Mouse (Mus musculus) MEL (cell line): ENCODE data around the gene Vps52. TPM values are rescaled to one million over a fixed set of nuclear protein-coding genes. Genes with fewer than 3 reads are reported as not detected.
"Not testable (repeated sequence)": the region's sequence is repeated elsewhere in the genome, so short reads cannot be mapped to it uniquely, and the experiment has no call there.

Source experiments
- DNase-seq: peaks from one replicate; pipeline ENCODE4 v3.0.0; 2011; ENCODE audit warnings: low read depth, low spot score
- H3K27ac ChIP-seq: 2 replicates; pipeline ENCODE4 v1.5.1; 2012; ENCODE audit warnings: low read depth, mild to moderate bottlenecking, control low read depth, low read length, moderate library complexity; ENCODE audit not compliant: control insufficient read depth
- H3K27me3 ChIP-seq, 2 experiments: fragments of 150-350 bp in 1 of 2; sonication (generic) in 1 of 2; 2 replicates each; pipeline ENCODE4 v1.6.1; 2012; ENCODE audit warnings: low read length in 2 of 2, mild to moderate bottlenecking in 2 of 2, improper control_type of control experiment in 1 of 2, moderate library complexity in 1 of 2; ENCODE audit not compliant: insufficient read depth in 2 of 2, control insufficient read depth in 1 of 2
- H3K36me3 ChIP-seq, 2 experiments: 2 replicates each; pipeline ENCODE4 v1.6.1; 2012 to 2014; ENCODE audit warnings: low read length in 2 of 2, improper control_type of control experiment in 1 of 2, inconsistent platforms in 1 of 2, mild to moderate bottlenecking in 1 of 2; ENCODE audit not compliant: insufficient read depth in 2 of 2, control insufficient read depth in 1 of 2
- H3K4me1 ChIP-seq, 2 experiments: fragments of 150-350 bp in 1 of 2; sonication (generic) in 1 of 2; 2 replicates each; pipeline ENCODE4 v1.6.1; 2012; ENCODE audit warnings: low read length in 2 of 2, improper control_type of control experiment in 1 of 2, mild to moderate bottlenecking in 1 of 2; ENCODE audit not compliant: insufficient read depth in 2 of 2, control insufficient read depth in 1 of 2
- H3K4me3 ChIP-seq, 2 experiments: fragments of 150-350 bp in 1 of 2; sonication (generic) in 1 of 2; 2 replicates each; pipeline ENCODE4 v1.5.1; 2012; ENCODE audit warnings: low read depth in 2 of 2, low read length in 2 of 2, mild to moderate bottlenecking in 2 of 2, moderate library complexity in 2 of 2, control low read depth in 1 of 2, improper control_type of control experiment in 1 of 2; ENCODE audit not compliant: control insufficient read depth in 1 of 2, insufficient read depth in 1 of 2
- H3K79me2 ChIP-seq: 2 replicates; pipeline ENCODE4 v1.6.1; 2012; ENCODE audit warnings: mild to moderate bottlenecking, low read length, moderate library complexity; ENCODE audit not compliant: control insufficient read depth, poor library complexity, insufficient read depth
- H3K9ac ChIP-seq: 2 replicates; pipeline ENCODE4 v1.6.1; 2012; ENCODE audit warnings: low read depth, mild to moderate bottlenecking, control low read depth, low read length, moderate library complexity; ENCODE audit not compliant: control insufficient read depth, poor library complexity, severe bottlenecking
- H3K9me3 ChIP-seq: fragments of 150-350 bp; sonication (generic); replicated peaks from 2 replicates; pipeline ENCODE4 v1.6.1; 2012; ENCODE audit warnings: mild to moderate bottlenecking, low read length, improper control_type of control experiment, moderate library complexity; ENCODE audit not compliant: insufficient read depth
- CHD1 ChIP-seq: IDR thresholded peaks from 2 replicates; pipeline ENCODE4 v1.6.1; 2012; ENCODE audit warnings: low read depth, mild to moderate bottlenecking, inconsistent platforms, low read length, improper control_type of control experiment
- CTCF ChIP-seq, 3 experiments: IDR thresholded peaks in 2 of 3; conservative IDR thresholded peaks in 1 of 3; 2 replicates each; pipeline ENCODE4 v1.5.1; 2011 to 2012; ENCODE audit warnings: low read length in 3 of 3, low read depth in 2 of 3, mild to moderate bottlenecking in 2 of 3, improper control_type of control experiment in 1 of 3, inconsistent platforms in 1 of 3, mixed read lengths in 1 of 3, moderate library complexity in 1 of 3; ENCODE audit not compliant: control insufficient read depth in 1 of 3, insufficient read depth in 1 of 3, poor library complexity in 1 of 3, severe bottlenecking in 1 of 3
- ELF1 ChIP-seq: IDR thresholded peaks from 2 replicates; pipeline ENCODE4 v1.6.1; 2014; ENCODE audit warnings: low read depth, mild to moderate bottlenecking, inconsistent platforms, low read length, improper control_type of control experiment, moderate library complexity
- HCFC1 ChIP-seq: IDR thresholded peaks from 2 replicates; pipeline ENCODE4 v1.6.1; 2012; ENCODE audit warnings: low read depth, mild to moderate bottlenecking, inconsistent platforms, low read length, improper control_type of control experiment, moderate library complexity
- JUND ChIP-seq: IDR thresholded peaks from 2 replicates; pipeline ENCODE4 v1.6.1; 2011; ENCODE audit warnings: low read depth, mild to moderate bottlenecking, improper control_type of control experiment, low read length
- MAFK ChIP-seq: IDR thresholded peaks from 2 replicates; pipeline ENCODE4 v1.6.1; 2011; ENCODE audit warnings: low read depth, mild to moderate bottlenecking, low read length, improper control_type of control experiment, borderline replicate concordance
- MXI1 ChIP-seq: IDR thresholded peaks from 2 replicates; pipeline ENCODE4 v1.6.1; 2011; ENCODE audit warnings: mild to moderate bottlenecking, low read depth, low read length, improper control_type of control experiment
- MYB ChIP-seq: IDR thresholded peaks from 2 replicates; pipeline ENCODE4 v1.6.1; 2011; ENCODE audit warnings: mild to moderate bottlenecking, low read depth, low read length, improper control_type of control experiment
- MYC ChIP-seq: IDR thresholded peaks from 2 replicates; pipeline ENCODE4 v1.6.1; 2011; ENCODE audit warnings: low read depth, mild to moderate bottlenecking, low read length, improper control_type of control experiment, moderate library complexity
- NRF1 ChIP-seq: IDR thresholded peaks from 2 replicates; pipeline ENCODE4 v1.6.1; 2014; ENCODE audit warnings: low read depth, mild to moderate bottlenecking, inconsistent platforms, low read length, improper control_type of control experiment, moderate library complexity; ENCODE audit not compliant: poor library complexity, insufficient read depth, severe bottlenecking
- POLR2AphosphoS2 ChIP-seq: IDR thresholded peaks from 2 replicates; pipeline ENCODE4 v1.6.1; 2011; ENCODE audit warnings: low read length, improper control_type of control experiment
- RAD21 ChIP-seq: IDR thresholded peaks from 2 replicates; pipeline ENCODE4 v1.6.1; 2011; ENCODE audit warnings: mild to moderate bottlenecking, low read depth, low read length, improper control_type of control experiment
- RCOR1 ChIP-seq: IDR thresholded peaks from 2 replicates; pipeline ENCODE4 v1.6.1; 2012; ENCODE audit warnings: low read depth, mild to moderate bottlenecking, inconsistent platforms, low read length, improper control_type of control experiment
- SIN3A ChIP-seq: IDR thresholded peaks from 2 replicates; pipeline ENCODE4 v1.6.1; 2012; ENCODE audit warnings: low read length, improper control_type of control experiment, inconsistent platforms
- TAL1 ChIP-seq: IDR thresholded peaks from 2 replicates; pipeline ENCODE4 v1.6.1; 2012; ENCODE audit warnings: mild to moderate bottlenecking, inconsistent platforms, low read length, moderate library complexity, mixed read lengths
- TBP ChIP-seq: IDR thresholded peaks from 2 replicates; pipeline ENCODE4 v1.8.0; 2011; ENCODE audit warnings: low read depth, low read length, improper control_type of control experiment
- USF2 ChIP-seq, 2 experiments: IDR thresholded peaks; 2 replicates each; pipeline ENCODE4 v1.6.1; 2011 to 2012; ENCODE audit warnings: improper control_type of control experiment in 2 of 2, low read length in 2 of 2, borderline replicate concordance in 1 of 2, inconsistent platforms in 1 of 2, low read depth in 1 of 2, mild to moderate bottlenecking in 1 of 2; ENCODE audit not compliant: insufficient read depth in 1 of 2
- ZMIZ1 ChIP-seq: IDR thresholded peaks from 2 replicates; pipeline ENCODE4 v1.6.1; 2012; ENCODE audit warnings: low read depth, mild to moderate bottlenecking, inconsistent platforms, low read length, improper control_type of control experiment, moderate library complexity
- ZNF384 ChIP-seq: IDR thresholded peaks from 2 replicates; pipeline ENCODE4 v1.6.1; 2012; ENCODE audit warnings: low read depth, mild to moderate bottlenecking, inconsistent platforms, low read length, improper control_type of control experiment
- polyA plus RNA-seq, 2 experiments: library from polyadenylated mRNA; stranded (reverse) in 1 of 2; unstranded in 1 of 2; fragments of >175 nt in 1 of 2; fragments of >200 nt in 1 of 2; gene quantifications; 2 replicates each; pipeline versions ENCODE4 v1.2.1 to v1.2.4; 2012; ENCODE audit warnings: low replicate concordance in 2 of 2, low read depth in 1 of 2; ENCODE audit not compliant: insufficient read length in 2 of 2, insufficient read depth in 1 of 2, missing spikeins in 1 of 2
- total RNA-seq: library from RNA; depleted of rRNA; stranded (reverse); fragments of 300-350 nt; gene quantifications from 2 replicates; pipeline ENCODE4 v1.2.3, GENCODE M21; 2012

The Vps52 gene
- total and polyA plus RNA-seq, 3 experiments: 23.6 to 40.7 TPM; not detected in 1

GRCm38 (mm10) chr17:33951021-33951946 is 4.3 kb upstream of the Vps52 start, which contains the start of gene B3galt4 (continued):
- no peak for TF ChIP-seq NRF1
- no peak for TF ChIP-seq CHD1
- peak; percentile 84 for TF ChIP-seq TBP
- TF ChIP-seq POLR2AphosphoS2: peak; percentile 100
- no peak for TF ChIP-seq JUND
- no peak for TF ChIP-seq ZNF384
- TF ChIP-seq CTCF (IDR thresholded peaks at IDR 0.05 in 2 of 3, conservative IDR thresholded peaks at IDR 0.05 in 1 of 3; ENCODE audit: control insufficient read depth in 1 of 3, insufficient read depth in 1 of 3, low read depth in 2 of 3, low read length in 3 of 3, poor library complexity in 1 of 3, severe bottlenecking in 1 of 3): no peak
- TF ChIP-seq TAL1: no peak
- TF ChIP-seq HCFC1: peak; percentile 84
- TF ChIP-seq ELF1: peak; percentile 89
- TF ChIP-seq MAFK: no peak
- peak; percentile 86 for TF ChIP-seq SIN3A
- no peak for TF ChIP-seq USF2 (IDR thresholded peaks at IDR 0.05; ENCODE audit: borderline replicate concordance in 1 of 2, insufficient read depth in 1 of 2, low read depth in 1 of 2, low read length in 2 of 2)
- TF ChIP-seq RCOR1: peak; percentile 36; the same call in 1 of the 2 replicates
- TF ChIP-seq RAD21: no peak
- TF ChIP-seq, all 39 proteins: peak for 22

- peaks cover 0 to 13% of the 10 kb centered on the region in 2 experiments; a peak in 2 of 4 replicates for H3K4me1 ChIP-seq
- peak overlapping the region; percentile 99 for H3K9ac ChIP-seq
- not testable (repeated sequence) for H3K27me3 ChIP-seq, DNase-seq, H3K9me3 ChIP-seq
- H3K4me3 ChIP-seq: peak overlapping the region in 1 of 2 experiments; percentile 82; a peak in 2 of 4 replicates
- H3K27ac ChIP-seq: peak overlapping the region; percentile 95
- peaks cover 39% of the 10 kb centered on the region for H3K79me2 ChIP-seq
- peaks cover 10 to 17% of the 10 kb centered on the region in 2 experiments for H3K36me3 ChIP-seq
Observed at GRCm38 (mm10) chr17:33952015-33952414, 3.6 kb upstream of the Vps52 start.

GRCm38 (mm10) chr17:33952879-33953278 is 2.7 kb upstream of the Vps52 start:
- peak overlapping the region; percentile 82 to 87 for H3K4me3 ChIP-seq
- TF ChIP-seq ZMIZ1: 0 out of 2 replicates have a peak, but pooled peaks have one; percentile 36
- no peak for TF ChIP-seq ELF1
- TF ChIP-seq SIN3A: peak; percentile 64
- 0 out of 2 replicates have a peak, but pooled peaks have one; percentile 14 for TF ChIP-seq MYB
- TF ChIP-seq MYC: 0 out of 2 replicates have a peak, but pooled peaks have one; percentile 33
- TF ChIP-seq CHD1: 0 out of 2 replicates have a peak, but pooled peaks have one; percentile 53
- TF ChIP-seq TBP: no peak
- peak; percentile 41; the same call in 1 of the 2 replicates for TF ChIP-seq MXI1
- TF ChIP-seq, all 39 proteins: peak for 6
- DNase-seq: peak; percentile 46
- no peaks in the 10 kb centered on the region for H3K27me3 ChIP-seq
- no peaks in the 10 kb centered on the region for H3K9me3 ChIP-seq
- H3K79me2 ChIP-seq: peaks cover 40% of the 10 kb centered on the region
- peaks cover 0 to 13% of the 10 kb centered on the region in 2 experiments; a peak in 2 of 4 replicates for H3K4me1 ChIP-seq
- peak overlapping the region; percentile 99 for H3K9ac ChIP-seq
- peak overlapping the region; percentile 95 for H3K27ac ChIP-seq
- peaks cover 10 to 18% of the 10 kb centered on the region in 2 experiments for H3K36me3 ChIP-seq
